Mouse (Mus musculus) cortical plate, adult 2 months (tissue): ENCODE data around the gene Rexo1.

ENCODE experiments used
- CTCF ChIP-seq: fragments of 200-500 bp; IDR thresholded peaks from 2 replicates; pipeline ENCODE4 v1.5.1; 2011; ENCODE audit warnings: mild to moderate bottlenecking, control low read depth, low read length; ENCODE audit not compliant: insufficient read depth; ENCODE audit errors: extremely low read depth
- POLR2A ChIP-seq: fragments of 200-500 bp; IDR thresholded peaks from 2 replicates; pipeline ENCODE4 v1.6.1; 2011; ENCODE audit warnings: mild to moderate bottlenecking, low read length, control low read depth; ENCODE audit not compliant: insufficient read depth; ENCODE audit errors: extremely low read depth

DNA sequence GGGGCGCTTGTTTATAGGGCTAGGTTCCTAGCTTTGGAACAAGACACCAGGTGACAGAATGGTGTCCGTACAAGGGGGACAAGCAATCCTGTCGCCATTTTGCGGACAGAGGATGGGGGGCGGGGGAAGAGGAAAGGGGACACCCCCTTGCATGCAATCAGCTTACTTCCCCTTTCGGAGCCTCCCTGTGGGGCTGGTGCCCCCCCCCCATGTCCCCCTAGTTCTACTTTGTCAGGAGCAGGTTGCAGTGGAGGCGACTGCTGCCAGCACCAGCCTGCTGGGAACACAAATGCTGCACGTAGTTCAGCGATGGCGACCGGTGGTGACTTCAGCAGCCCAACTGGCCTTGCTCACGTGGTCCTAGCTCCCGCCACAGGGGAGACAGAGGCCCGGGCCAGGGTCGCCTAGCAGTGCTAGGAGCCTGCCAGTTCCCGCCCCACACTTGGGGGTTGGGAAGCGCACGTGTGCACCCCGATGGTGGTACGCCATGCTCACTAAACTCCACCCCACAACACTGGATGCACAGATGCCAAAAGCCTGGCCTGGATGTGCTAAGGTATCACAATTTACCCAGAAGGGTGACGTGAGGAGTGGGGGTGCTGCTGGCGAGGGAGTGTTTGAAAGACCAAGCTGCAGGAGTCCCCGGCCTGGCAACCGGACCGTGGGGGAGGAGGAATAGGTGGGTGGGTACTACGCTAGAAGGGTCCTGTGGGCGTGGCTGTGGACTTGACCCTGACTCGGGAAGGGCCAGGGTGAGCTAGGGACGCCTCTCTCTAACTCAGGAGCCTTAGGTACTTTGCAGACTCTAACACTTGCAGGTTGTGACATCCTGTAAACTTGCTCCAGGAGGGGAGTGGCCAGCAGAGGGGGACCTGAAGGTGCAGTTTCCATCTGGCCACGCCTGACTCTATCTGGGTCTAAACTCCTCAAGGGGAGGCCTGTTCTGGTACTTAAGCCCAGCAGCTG, 9.8 kb upstream of the Rexo1 start:
- TF ChIP-seq POLR2A (no peak), CTCF (no peak)
